Mouse (Mus musculus) bone marrow macrophage, adult 2 months (primary cell): Measurements from ENCODE around the gene Grhl1. TPM values are rescaled to one million over a fixed set of nuclear protein-coding genes. Genes with fewer than 3 reads are reported as not detected.
A peak's percentile ranks its signal among the peaks of the same experiment; 100 is the strongest.

Experiments
- H3K27ac ChIP-seq: 2 replicates; pipeline ENCODE4 v1.5.1; 2012; ENCODE audit warnings: low read depth, low read length; ENCODE audit not compliant: insufficient read depth
- H3K4me1 ChIP-seq: 2 replicates; pipeline ENCODE4 v1.6.1; 2012; ENCODE audit warnings: low read length; ENCODE audit not compliant: control insufficient read depth, insufficient read depth
- H3K4me3 ChIP-seq: 2 replicates; pipeline ENCODE4 v1.5.1; 2012; ENCODE audit warnings: mild to moderate bottlenecking, low read length, moderate library complexity; ENCODE audit not compliant: insufficient read depth
- CTCF ChIP-seq: IDR thresholded peaks from 2 replicates; pipeline ENCODE4 v1.5.1; 2012; ENCODE audit warnings: low read depth, mild to moderate bottlenecking, low read length, moderate library complexity
- POLR2A ChIP-seq: IDR thresholded peaks from 2 replicates; pipeline ENCODE4 v1.6.1; 2012; ENCODE audit warnings: mild to moderate bottlenecking, low read depth, low read length, borderline replicate concordance
- polyA plus RNA-seq: library from polyadenylated mRNA; stranded (reverse); fragments of >200 nt; gene quantifications from 2 replicates; pipeline ENCODE4 v1.2.4, GENCODE M21; 2012; ENCODE audit not compliant: missing spikeins, insufficient read depth, insufficient read length

Grhl1 gene
- polyA plus RNA-seq, 1 experiment, result not detected

DNA sequence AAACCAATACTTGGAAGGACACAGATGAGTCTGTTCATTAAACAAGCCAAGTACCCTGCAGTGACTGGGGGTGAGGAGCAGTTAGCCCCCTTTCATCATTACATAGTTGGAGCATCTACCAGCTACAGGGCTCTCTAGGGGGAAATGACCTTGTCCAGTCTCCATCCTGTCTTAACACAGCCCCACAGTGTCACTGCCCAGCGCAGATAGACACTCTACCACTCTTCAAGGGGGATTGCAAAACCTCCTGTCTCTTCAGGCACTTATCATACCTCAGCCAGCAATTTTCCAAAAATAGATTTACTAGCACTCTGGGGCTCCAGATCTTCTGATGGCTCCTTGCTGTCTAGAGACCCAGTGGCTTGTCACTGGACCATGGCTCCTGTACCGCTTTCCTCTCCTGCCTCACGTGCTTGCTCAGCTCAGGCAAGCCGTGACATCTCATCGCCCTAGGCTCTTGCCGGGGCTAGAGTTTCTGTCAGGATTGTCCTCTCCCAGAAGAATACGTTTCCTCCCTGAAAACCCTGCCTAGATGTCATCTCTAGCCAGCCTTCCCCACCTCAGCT lies 8.6 kb upstream of the Grhl1 start:
- H3K27ac ChIP-seq, result no peak overlapping the region
- H3K4me1 ChIP-seq, result 0 out of 2 replicates have a peak, but pooled peaks cover 2% of the 10 kb centered on the region
- no peak for TF ChIP-seq CTCF
- no peak for TF ChIP-seq POLR2A
- H3K4me3 ChIP-seq, result no peak overlapping the region

DNA sequence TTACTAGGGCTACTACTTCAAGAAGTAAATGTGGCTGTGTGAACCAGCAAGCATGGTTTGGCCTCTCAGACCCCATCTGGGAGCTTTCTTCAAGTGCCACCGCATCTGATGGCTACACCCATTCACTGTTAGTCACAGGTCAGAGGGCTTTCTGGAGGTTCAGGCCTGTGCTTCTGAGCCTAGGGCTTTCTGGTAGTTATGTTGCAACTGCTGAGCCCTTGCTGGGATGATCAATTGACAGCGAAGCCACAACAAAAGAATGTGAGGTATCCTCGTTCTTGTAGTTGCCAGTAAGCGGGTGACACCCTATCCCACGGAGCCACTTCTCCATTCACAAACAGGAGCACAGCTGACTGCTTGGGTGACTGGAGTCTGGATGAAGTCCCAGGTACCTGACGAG lies 6.8 kb upstream of the Grhl1 start:
- no peak overlapping the region for H3K27ac ChIP-seq
- no peak for TF ChIP-seq CTCF
- TF ChIP-seq POLR2A, result no peak
- no peak overlapping the region for H3K4me3 ChIP-seq
- no peaks in the 10 kb centered on the region for H3K4me1 ChIP-seq

DNA sequence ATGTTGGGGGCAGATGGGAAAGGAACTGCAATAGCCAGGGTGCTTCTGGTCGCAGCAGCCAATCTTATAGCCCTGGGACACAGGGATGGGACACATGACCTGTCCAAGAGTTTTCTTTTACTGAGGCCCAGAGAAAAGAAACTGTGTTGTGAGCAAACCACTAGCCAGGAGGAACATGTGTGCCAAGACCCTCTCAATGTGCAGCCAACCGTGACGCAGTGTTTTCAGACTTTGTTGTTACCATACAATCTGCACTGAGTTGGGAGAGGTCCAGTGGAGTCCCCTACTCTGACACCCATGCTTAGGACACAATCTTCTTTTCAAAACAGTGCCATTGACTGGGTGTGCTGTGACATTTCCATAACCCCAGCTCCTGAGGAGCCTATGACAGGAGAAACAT lies 4.5 kb upstream of the Grhl1 start:
- no peak overlapping the region for H3K4me3 ChIP-seq
- no peaks in the 10 kb centered on the region for H3K4me1 ChIP-seq
- no peak overlapping the region for H3K27ac ChIP-seq
- TF ChIP-seq POLR2A, result no peak
- no peak for TF ChIP-seq CTCF

DNA sequence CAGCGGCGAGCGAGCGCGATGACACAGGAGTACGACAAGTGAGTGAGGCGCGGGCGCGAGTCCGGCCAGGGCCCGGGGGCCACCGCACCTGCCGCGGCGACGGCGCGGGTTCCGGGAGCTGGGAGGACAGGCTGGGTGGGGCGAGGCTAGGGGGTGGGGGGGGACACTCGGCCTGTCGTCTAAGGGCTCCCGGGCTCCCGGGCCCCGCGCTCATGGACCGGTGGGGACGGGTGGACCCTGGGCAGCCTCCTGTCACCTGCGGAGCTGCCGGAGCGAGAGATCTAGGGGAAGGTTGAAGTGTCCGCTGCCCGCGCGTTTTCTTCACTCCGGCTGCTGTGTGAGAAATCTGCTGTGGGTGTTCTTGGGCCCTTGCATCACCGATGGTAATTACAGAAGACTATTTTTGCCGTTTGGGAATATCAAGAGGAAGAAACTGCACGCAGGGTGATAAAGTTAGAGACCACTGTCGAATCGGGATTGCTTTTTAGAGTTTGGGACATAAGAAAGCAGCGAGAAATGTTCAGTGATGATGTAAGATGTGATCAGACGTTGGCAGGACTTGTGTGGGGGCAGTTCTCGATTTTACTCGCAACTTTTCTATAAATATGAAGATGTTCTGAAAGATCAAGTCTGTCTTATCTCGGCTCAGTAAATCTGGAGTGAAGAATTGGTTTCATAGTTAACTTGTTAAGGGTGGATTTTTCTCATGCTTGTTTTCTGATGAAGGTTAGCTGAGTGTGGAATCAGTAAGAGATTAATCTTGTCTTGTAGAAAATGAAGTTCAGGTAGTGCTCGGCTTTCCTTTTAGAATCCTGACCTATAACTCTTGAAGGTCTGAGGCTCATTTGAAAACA lies 565 bp downstream of the Grhl1 start:
- H3K4me1 ChIP-seq, result no peaks in the 10 kb centered on the region
- H3K27ac ChIP-seq, result no peak overlapping the region
- TF ChIP-seq POLR2A (no peak), CTCF (no peak)
- H3K4me3 ChIP-seq, result peak overlapping the region; percentile 75

DNA sequence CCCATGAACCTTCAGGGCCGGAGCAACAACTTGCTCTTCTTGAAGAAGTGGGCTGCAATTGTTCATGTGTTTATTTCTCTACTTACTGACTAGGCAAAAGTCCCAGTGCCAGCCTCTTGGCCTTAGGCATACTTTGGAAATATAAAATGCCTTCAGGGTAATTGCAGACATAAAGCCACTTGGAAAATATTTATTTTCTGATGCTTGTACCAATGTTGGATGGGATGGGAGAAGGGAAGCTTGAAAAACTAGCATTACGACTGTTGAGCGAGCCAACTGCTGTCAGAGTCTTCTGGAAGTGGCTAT lies 1.1 kb downstream of the Grhl1 start:
- TF ChIP-seq POLR2A (no peak), CTCF (no peak)
- no peaks in the 10 kb centered on the region for H3K4me1 ChIP-seq
- H3K27ac ChIP-seq, result no peak overlapping the region
- H3K4me3 ChIP-seq, result no peak overlapping the region

DNA sequence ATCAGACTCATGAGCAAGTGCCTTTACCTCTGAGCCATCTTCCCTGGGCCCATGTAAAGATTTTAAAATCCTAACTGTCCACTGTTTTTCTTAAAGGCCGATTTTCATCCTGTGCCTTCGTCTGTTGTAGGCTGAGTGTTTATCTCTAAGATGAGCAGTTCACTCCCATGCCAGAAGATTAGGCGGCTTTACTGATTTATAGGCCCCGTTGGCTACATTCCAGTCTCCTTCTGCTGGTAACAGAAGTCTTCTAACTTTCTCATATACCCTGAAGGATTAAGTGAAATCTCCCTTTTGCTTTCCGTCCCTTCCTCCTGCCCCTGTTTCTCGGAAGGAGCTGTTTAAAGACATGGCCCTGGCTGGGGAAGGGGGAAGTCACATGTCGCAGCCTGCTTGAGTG lies 2.8 kb downstream of the Grhl1 start:
- Histone ChIP-seq H3K4me1 (no peaks in the 10 kb centered on the region), H3K4me3 (no peak overlapping the region), H3K27ac (no peak overlapping the region)
- TF ChIP-seq POLR2A, result no peak
- TF ChIP-seq CTCF, result no peak

DNA sequence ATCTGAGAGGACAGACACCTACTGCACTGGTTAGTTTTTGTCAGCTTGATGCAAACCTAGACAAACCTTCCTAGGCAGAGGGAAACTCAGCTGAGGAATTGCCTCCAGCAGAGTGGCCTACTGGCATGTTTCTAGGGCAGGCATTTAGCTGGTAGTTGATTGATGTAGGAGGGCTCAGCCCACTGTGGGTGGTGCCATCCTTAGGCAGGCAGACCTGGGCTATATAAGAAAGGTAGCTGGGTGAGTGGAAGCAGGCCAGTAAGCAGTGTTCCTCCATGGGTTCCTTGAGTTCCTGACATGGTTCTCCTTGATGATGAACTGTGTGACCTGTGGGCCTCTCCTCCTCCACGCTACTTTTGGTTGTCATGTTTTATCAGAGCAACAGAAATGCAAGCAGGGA lies 8.4 kb downstream of the Grhl1 start:
- no peak overlapping the region for H3K4me3 ChIP-seq
- no peak for TF ChIP-seq POLR2A
- no peak for TF ChIP-seq CTCF
- H3K4me1 ChIP-seq, result 0 out of 2 replicates have a peak, but pooled peaks cover 2% of the 10 kb centered on the region
- H3K27ac ChIP-seq, result no peak overlapping the region

DNA sequence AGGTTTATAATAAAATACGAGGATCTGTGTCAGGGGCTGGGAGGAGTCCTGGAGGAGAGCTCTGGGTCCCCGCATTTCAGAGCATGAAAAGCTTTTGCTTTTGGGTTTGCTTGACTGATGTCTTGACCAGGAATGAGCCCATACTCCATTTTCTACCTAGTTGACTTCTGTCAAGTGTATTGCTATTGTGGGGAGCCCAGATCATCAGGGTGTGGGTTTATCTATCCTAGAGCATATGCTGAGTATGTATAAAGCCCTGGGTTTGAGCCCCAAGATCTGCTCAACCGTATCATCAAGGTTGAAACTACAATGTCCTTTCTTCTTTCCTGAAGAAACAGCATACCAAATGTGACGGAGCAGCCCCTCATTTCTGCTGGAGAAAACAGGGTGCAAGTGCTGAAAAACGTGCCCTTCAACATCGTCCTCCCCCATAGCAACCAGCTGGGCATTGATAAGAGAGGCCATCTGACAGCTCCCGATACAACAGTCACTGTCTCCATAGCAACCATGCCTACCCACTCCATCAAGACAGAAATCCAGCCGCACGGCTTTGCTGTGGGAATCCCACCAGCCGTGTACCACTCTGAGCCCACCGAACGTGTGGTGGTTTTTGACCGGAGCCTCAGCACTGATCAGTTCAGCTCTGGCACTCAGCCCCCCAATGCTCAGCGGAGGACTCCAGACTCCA lies 9.1 kb downstream of the Grhl1 start:
- no peak overlapping the region for H3K4me3 ChIP-seq
- H3K27ac ChIP-seq, result no peak overlapping the region
- 0 out of 2 replicates have a peak, but pooled peaks cover 2% of the 10 kb centered on the region for H3K4me1 ChIP-seq
- TF ChIP-seq POLR2A, result no peak
- no peak for TF ChIP-seq CTCF

DNA sequence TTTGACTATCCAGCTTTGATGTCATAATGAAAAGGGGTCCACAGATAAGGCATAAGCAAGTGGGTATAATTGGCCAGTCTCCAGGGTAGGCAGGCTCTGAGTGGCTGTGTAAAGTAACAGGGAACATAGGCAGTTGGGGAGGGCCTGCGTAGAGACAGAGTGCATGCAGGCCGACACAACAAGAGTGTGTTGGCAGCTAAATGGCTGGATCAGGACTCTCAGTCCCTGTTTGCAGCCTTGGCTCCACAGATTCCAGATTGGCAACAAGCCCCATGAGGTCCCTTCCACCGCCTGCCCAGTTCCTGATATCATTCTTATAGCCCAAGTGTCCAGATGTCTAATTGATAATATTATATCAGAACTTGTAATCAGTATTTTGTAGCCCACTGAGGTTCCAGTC lies 11.6 kb downstream of the Grhl1 start:
- H3K4me3 ChIP-seq, result no peak overlapping the region
- no peak overlapping the region for H3K27ac ChIP-seq
- no peak for TF ChIP-seq CTCF
- no peak for TF ChIP-seq POLR2A
- H3K4me1 ChIP-seq, result 0 out of 2 replicates have a peak, but pooled peaks cover 2% of the 10 kb centered on the region

DNA sequence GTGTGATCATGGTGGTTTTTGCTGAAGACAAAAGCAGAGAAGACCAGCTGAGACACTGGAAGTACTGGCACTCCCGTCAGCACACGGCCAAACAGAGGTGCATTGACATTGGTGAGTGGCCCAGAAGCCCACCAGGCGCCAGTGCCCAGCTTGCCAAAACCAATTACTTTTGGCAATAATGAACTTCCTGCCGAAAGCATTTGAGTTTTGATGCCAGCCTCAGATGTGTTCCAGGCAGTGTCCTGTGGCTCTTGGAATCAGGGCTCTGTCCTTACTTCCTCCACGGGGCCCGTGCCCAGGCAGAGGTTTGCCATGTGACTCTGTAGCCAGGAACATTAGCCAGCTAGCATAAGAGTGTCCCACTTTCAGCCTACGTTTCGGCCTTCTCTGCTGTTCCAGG lies 12.8 kb downstream of the Grhl1 start:
- H3K27ac ChIP-seq, result no peak overlapping the region
- no peak overlapping the region for H3K4me3 ChIP-seq
- H3K4me1 ChIP-seq, result 0 out of 2 replicates have a peak, but pooled peaks cover 2% of the 10 kb centered on the region
- TF ChIP-seq CTCF (no peak), POLR2A (no peak)
